9 mouse cellular contexts compared by ENCODE assay signal in the genomic region with DNA sequence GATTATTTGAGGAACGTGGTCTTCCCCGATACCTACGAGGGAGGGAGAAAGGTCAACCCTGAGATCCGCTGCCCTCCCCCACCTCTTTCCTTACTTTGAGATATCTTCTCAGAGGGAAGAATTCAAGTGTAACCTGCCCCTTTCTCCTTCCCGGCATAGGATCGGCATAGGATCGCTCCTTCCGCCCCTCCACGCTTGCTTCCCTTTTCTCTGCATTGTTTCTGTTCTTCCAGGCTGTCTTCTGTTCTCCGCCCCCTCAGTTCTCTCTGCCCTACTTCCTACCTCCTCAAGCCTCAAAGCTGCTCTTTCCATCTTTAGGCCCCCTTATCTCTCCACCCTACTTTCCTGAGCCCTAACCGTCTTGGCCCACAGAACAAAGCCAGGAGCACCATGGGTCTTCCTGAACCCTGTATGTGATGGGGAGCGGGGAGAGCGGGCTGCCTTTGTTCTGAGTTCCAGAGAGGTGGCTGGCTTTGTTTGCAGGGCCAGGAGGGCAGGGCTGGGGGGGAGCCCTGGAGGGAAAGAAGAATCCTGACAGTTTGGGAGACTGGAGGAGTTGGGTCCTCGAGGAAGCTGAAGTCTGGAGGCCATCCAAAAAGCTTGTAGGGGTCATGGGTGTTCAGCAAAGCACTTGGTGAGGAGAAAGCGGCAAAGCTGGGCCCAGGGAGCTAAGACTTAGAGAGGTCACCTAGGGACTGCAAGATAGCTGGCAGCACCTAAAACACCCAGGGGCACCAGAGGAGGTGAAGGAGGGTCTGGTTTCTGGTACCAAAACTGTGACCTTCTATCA. TPM values are rescaled to one million over a fixed set of nuclear protein-coding genes. Genes with fewer than 3 reads are reported as not detected.
A peak's percentile ranks its signal among the peaks of the same experiment; 100 is the strongest.
DNase-seq lines count a peak whose midpoint lies in the region; ATAC-seq and TF ChIP-seq lines count a peak whose summit lies in the region.
"Had no signal": no experiment of that assay in that cellular context is flagged by ENCODE, and none has a peak within 500 bp of the region (broad histone marks: within the 10 kb centered on the region; RNA-seq: fewer than 3 reads in every experiment).

No protein-coding gene starts in this region.

- peak overlapping the region; percentile 96 for H3K4me2 ChIP-seq in heart, embryonic 16.5 days (ENCODE audit: low read depth, low read length)
- H3K4me2 ChIP-seq in limb, embryonic 15.5 days: peak overlapping the region; percentile 79

- H3K4me1 ChIP-seq in cortical plate, adult 2 months (ENCODE audit: control insufficient read depth, insufficient read depth, low read length): peaks cover 21% of the 10 kb centered on the region
- peaks cover 68% of the 10 kb centered on the region for H3K4me1 ChIP-seq in heart, embryonic 16.5 days (ENCODE audit: control insufficient read depth, insufficient read depth, low read length)
- peaks cover 51% of the 10 kb centered on the region for H3K4me1 ChIP-seq in limb, embryonic 15.5 days

- H3K4me3 ChIP-seq in cortical plate, adult 2 months (ENCODE audit: insufficient read depth, low read length): peak overlapping the region; percentile 74
- peak overlapping the region; percentile 91 for H3K4me3 ChIP-seq in heart, embryonic 16.5 days (ENCODE audit: low read length)
- H3K4me3 ChIP-seq in limb, embryonic 15.5 days: peak overlapping the region; percentile 83

- no peaks in the 10 kb centered on the region for H3K9me3 ChIP-seq in heart, embryonic 16.5 days (replicated peaks; ENCODE audit: control insufficient read depth, low read length)
- H3K9me3 ChIP-seq in limb, embryonic 15.5 days: no peaks in the 10 kb centered on the region

- H3K27ac ChIP-seq in cortical plate, adult 2 months (ENCODE audit: insufficient read depth, low read length): peak overlapping the region; percentile 94
- H3K27ac ChIP-seq in heart, embryonic 16.5 days (ENCODE audit: low read length): peak overlapping the region; percentile 98
- peak overlapping the region; percentile 97 for H3K27ac ChIP-seq in limb, embryonic 15.5 days

- 0 out of 2 replicates have a peak, but pooled peaks have one; percentile 4 for ATAC-seq in heart, embryonic 16.5 days (replicated peaks; ENCODE audit: extremely low read depth, insufficient read depth, low FRiP score)
- no peak for ATAC-seq in limb, embryonic 15.5 days (ENCODE audit: insufficient number of reproducible peaks, low FRiP score, low TSS enrichment, low read depth)

- H3K36me3 ChIP-seq in heart, embryonic 16.5 days (ENCODE audit: control insufficient read depth, insufficient read depth): no peaks in the 10 kb centered on the region
- peaks cover 8% of the 10 kb centered on the region; the same call in 1 of the 2 replicates for H3K36me3 ChIP-seq in limb, embryonic 15.5 days

- TF ChIP-seq POLR2A in cortical plate, adult 2 months (IDR thresholded peaks at IDR 0.05; ENCODE audit: extremely low read depth, insufficient read depth, low read length): peak; percentile 24; the same call in 1 of the 2 replicates

- TF ChIP-seq CTCF in cortical plate, adult 2 months (IDR thresholded peaks at IDR 0.05; ENCODE audit: extremely low read depth, insufficient read depth, low read length): no peak

- DNase-seq in right cerebral cortex, adult 18-20 months: peak; percentile 75
- DNase-seq in right cerebral cortex, postnatal 25 days: no peak
- DNase-seq in neural tube, embryonic 10.5 days (ENCODE audit: extremely low spot score, low spot score): peak; percentile 52
- no peak for DNase-seq in adrenal gland, postnatal 4 days (ENCODE audit: low spot score in 2 of 2)
- no peak for DNase-seq in gastrocnemius, postnatal 14 days

- intact Hi-C loops in gastrocnemius, postnatal 14 days (cut with DNase I; ENCODE audit: low total_unique reads): no loop called here

- 3% methylated on average over 15 of the region's 15 CpGs for WGBS in heart, embryonic 16.5 days
- WGBS in limb, embryonic 15.5 days: 6% methylated on average over 15 of the region's 15 CpGs

- H3K9ac ChIP-seq in heart, embryonic 16.5 days (ENCODE audit: low read length): peak overlapping the region; percentile 98
- peak overlapping the region; percentile 90 for H3K9ac ChIP-seq in limb, embryonic 15.5 days

- H3K27me3 ChIP-seq in heart, embryonic 16.5 days (ENCODE audit: control insufficient read depth, insufficient read depth, low read length): no peaks in the 10 kb centered on the region
- no peaks in the 10 kb centered on the region for H3K27me3 ChIP-seq in limb, embryonic 15.5 days

RNA-seq across cellular contexts. Expression of a gene that starts 17.8 kb away (rescaled TPM):
- polyA plus RNA-seq in cortical plate, adult 2 months (2012; rRNA removed): 220 and 224 TPM in 2 replicates
- polyA plus RNA-seq in heart, embryonic 16.5 days (2015; fragmentation: Nextera tagmentation; extraction: Ambion mirVana): 76.7 and 85.5 TPM in 2 replicates
- 84.9 and 97.3 TPM in 2 replicates for polyA plus RNA-seq in limb, embryonic 15.5 days (2015; fragmentation: Nextera tagmentation; extraction: Ambion mirVana)
- total RNA-seq in adrenal gland, postnatal 4 days (2021): 10 to 100 TPM; 65.7 to 77.0 TPM
- 10 to 100 TPM; 42.5 to 48.1 TPM for total RNA-seq in gastrocnemius, postnatal 14 days (2021)

RNA-seq across cellular contexts. Expression of a gene that starts 29.4 kb away (rescaled TPM):
- not detected in 2 replicates for polyA plus RNA-seq in cortical plate, adult 2 months (2012; rRNA removed)
- not detected in 2 replicates for polyA plus RNA-seq in heart, embryonic 16.5 days (2015; fragmentation: Nextera tagmentation; extraction: Ambion mirVana)
- 0.19 TPM in 1 of 2 replicates, not detected in the other for polyA plus RNA-seq in limb, embryonic 15.5 days (2015; fragmentation: Nextera tagmentation; extraction: Ambion mirVana)
- not detected for total RNA-seq in adrenal gland, postnatal 4 days (2021)
- total RNA-seq in gastrocnemius, postnatal 14 days (2021): not detected
- polyA plus RNA-seq: frontal cortex, adult 2 months had no signal

RNA-seq across cellular contexts. Expression of a gene that starts 47.9 kb away (rescaled TPM):
- 120 and 126 TPM in 2 replicates for polyA plus RNA-seq in cortical plate, adult 2 months (2012; rRNA removed)
- polyA plus RNA-seq in heart, embryonic 16.5 days (2015; fragmentation: Nextera tagmentation; extraction: Ambion mirVana): 136 and 161 TPM in 2 replicates
- 347 and 365 TPM in 2 replicates for polyA plus RNA-seq in limb, embryonic 15.5 days (2015; fragmentation: Nextera tagmentation; extraction: Ambion mirVana)
- 100 to 1,000 TPM; 240 to 260 TPM for total RNA-seq in adrenal gland, postnatal 4 days (2021)
- 10 to 100 TPM; 80.7 to 98.2 TPM for total RNA-seq in gastrocnemius, postnatal 14 days (2021)

Comparison
In these comparisons a context has a peak if more than half of its experiments do, and no peak if none do; other contexts are left out.
1. DNase-seq: peak in right cerebral cortex, adult 18-20 months (single experiment) and neural tube, embryonic 10.5 days (single experiment); none in right cerebral cortex, postnatal 25 days (single experiment), adrenal gland, postnatal 4 days (0 of 2) and gastrocnemius, postnatal 14 days (single experiment).
2. Peak in every context shown above with its lines, with median percentiles within 50 percentile points of each other: H3K27ac ChIP-seq and H3K4me3 ChIP-seq.